Mouse (Mus musculus): Measurements from ENCODE around the gene Gm20662. TPM values are rescaled to one million over a fixed set of nuclear protein-coding genes. Genes with fewer than 3 reads are reported as not detected.
A peak's percentile ranks its signal among the peaks of the same experiment; 100 is the strongest.

The Gm20662 gene
- polyA plus RNA-seq, 1 experiment from 2014 or later: 0.48 TPM

DNA sequence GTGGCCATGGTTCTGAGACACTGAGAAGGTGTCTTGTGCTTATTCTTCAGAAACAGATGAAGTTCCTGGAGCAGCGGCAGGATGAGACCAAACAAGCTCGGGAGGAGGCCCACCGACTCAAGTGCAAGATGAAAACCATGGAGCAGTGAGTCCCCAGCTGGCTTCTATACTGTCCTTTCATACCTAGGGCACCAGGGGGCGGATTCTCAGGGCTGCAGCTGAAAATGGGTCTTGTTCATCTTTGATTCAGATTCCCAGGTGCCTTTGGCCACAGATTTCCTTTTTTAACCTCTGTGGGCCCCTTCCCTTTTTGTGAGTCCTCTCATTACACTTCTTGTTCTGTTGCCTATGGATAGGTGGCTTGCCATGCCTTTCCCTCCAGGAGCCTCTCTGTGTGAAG is 35.2 kb upstream of the Gm20662 start:
- 59% methylated on average over 4 of the region's 4 CpGs for WGBS (ENCODE audit: insufficient replicate concordance)
- Histone ChIP-seq H3K9ac (ENCODE audit: low read depth, low read length) (no peak overlapping the region), H3K36me3 (ENCODE audit: control insufficient read depth, insufficient read depth) (peaks cover 43% of the 10 kb centered on the region), H3K4me2 (ENCODE audit: low read depth, low read length) (no peak overlapping the region), H3K4me3 (ENCODE audit: low read depth, low read length) (no peak overlapping the region), H3K27ac (ENCODE audit: low read length) (no peak overlapping the region), H3K9me3 (replicated peaks; ENCODE audit: control insufficient read depth, low read length) (no peaks in the 10 kb centered on the region), H3K4me1 (ENCODE audit: control insufficient read depth, low read depth, low read length) (peaks cover 5% of the 10 kb centered on the region), H3K27me3 (ENCODE audit: control insufficient read depth, insufficient read depth, low read depth, low read length) (no peaks in the 10 kb centered on the region)
- no peak for ATAC-seq (ENCODE audit: low read depth)

GRCm38 (mm10) chr9:107961351-107961762 is 34.8 kb upstream of the Gm20662 start:
- no peak overlapping the region for H3K27ac ChIP-seq (ENCODE audit: low read length)
- 84% methylated on average over 10 of the region's 10 CpGs for WGBS (ENCODE audit: insufficient replicate concordance)
- no peak overlapping the region for H3K4me3 ChIP-seq (ENCODE audit: low read depth, low read length)
- no peak for ATAC-seq (ENCODE audit: low read depth)
- no peaks in the 10 kb centered on the region for H3K9me3 ChIP-seq (replicated peaks; ENCODE audit: control insufficient read depth, low read length)
- H3K9ac ChIP-seq (ENCODE audit: low read depth, low read length): no peak overlapping the region
- H3K4me2 ChIP-seq (ENCODE audit: low read depth, low read length): no peak overlapping the region
- peaks cover 43% of the 10 kb centered on the region for H3K36me3 ChIP-seq (ENCODE audit: control insufficient read depth, insufficient read depth)
- H3K4me1 ChIP-seq (ENCODE audit: control insufficient read depth, low read depth, low read length): peaks cover 5% of the 10 kb centered on the region
- no peaks in the 10 kb centered on the region for H3K27me3 ChIP-seq (ENCODE audit: control insufficient read depth, insufficient read depth, low read depth, low read length)

GRCm38 (mm10) chr9:107961881-107962280 is 34.3 kb upstream of the Gm20662 start:
- Histone ChIP-seq H3K4me3 (ENCODE audit: low read depth, low read length) (no peak overlapping the region), H3K9me3 (replicated peaks; ENCODE audit: control insufficient read depth, low read length) (no peaks in the 10 kb centered on the region), H3K4me2 (ENCODE audit: low read depth, low read length) (no peak overlapping the region), H3K27ac (ENCODE audit: low read length) (no peak overlapping the region), H3K27me3 (ENCODE audit: control insufficient read depth, insufficient read depth, low read depth, low read length) (no peaks in the 10 kb centered on the region), H3K9ac (ENCODE audit: low read depth, low read length) (no peak overlapping the region), H3K4me1 (ENCODE audit: control insufficient read depth, low read depth, low read length) (peaks cover 5% of the 10 kb centered on the region), H3K36me3 (ENCODE audit: control insufficient read depth, insufficient read depth) (peaks cover 40% of the 10 kb centered on the region)
- WGBS (ENCODE audit: insufficient replicate concordance): 58% methylated on average over 5 of the region's 5 CpGs
- no peak for ATAC-seq (ENCODE audit: low read depth)

DNA sequence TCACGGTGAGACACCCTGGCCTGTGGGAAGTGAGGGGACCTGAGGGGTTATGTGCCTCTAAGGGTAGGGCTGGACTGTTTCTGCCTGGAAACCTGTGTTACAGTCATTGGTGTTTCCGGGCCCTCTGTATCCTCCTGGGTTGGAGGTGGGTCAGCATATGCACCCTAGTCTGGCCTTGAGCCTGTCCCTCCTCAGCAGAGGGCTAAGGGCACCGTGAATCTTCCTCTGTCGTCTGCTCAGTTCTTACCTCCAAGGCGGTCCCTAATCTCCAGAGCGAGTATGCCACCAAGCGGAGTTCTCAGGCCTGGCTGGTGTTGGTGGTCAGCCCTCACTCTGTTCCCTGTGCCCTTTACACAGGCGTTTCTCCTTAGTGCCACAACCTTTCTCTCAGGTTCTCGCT is 33.2 kb upstream of the Gm20662 start:
- Histone ChIP-seq H3K27ac (ENCODE audit: low read length) (no peak overlapping the region), H3K4me1 (ENCODE audit: control insufficient read depth, low read depth, low read length) (peaks cover 5% of the 10 kb centered on the region), H3K9ac (ENCODE audit: low read depth, low read length) (no peak overlapping the region), H3K4me3 (ENCODE audit: low read depth, low read length) (no peak overlapping the region), H3K9me3 (replicated peaks; ENCODE audit: control insufficient read depth, low read length) (no peaks in the 10 kb centered on the region), H3K4me2 (ENCODE audit: low read depth, low read length) (no peak overlapping the region), H3K36me3 (ENCODE audit: control insufficient read depth, insufficient read depth) (peaks cover 32% of the 10 kb centered on the region), H3K27me3 (ENCODE audit: control insufficient read depth, insufficient read depth, low read depth, low read length) (no peaks in the 10 kb centered on the region)
- no peak for ATAC-seq (ENCODE audit: low read depth)
- WGBS (ENCODE audit: insufficient replicate concordance): 89% methylated on average over 9 of the region's 9 CpGs

DNA sequence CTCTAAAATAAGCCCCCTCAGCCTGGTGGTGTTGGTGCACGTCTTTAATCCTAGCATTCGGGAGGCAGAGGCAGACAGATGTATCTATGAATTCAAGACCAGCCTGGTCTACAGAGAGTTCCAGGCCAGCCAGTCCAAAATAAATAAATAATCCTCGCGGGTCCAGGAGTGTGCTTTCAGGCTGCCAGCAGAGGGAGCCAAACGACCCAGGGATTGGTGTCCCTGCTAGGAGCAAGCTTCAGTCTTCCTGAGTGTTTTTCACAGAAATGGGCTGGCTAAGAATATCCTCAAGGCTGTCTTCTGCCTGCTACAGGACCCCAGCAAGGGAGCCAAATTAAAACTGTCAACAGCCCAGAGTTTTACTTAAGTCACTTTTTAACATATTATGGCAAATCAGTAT is 32.4 kb upstream of the Gm20662 start:
- no peaks in the 10 kb centered on the region for H3K27me3 ChIP-seq (ENCODE audit: control insufficient read depth, insufficient read depth, low read depth, low read length)
- peaks cover 5% of the 10 kb centered on the region for H3K4me1 ChIP-seq (ENCODE audit: control insufficient read depth, low read depth, low read length)
- 7% methylated on average over 5 of the region's 5 CpGs for WGBS (ENCODE audit: insufficient replicate concordance)
- H3K9ac ChIP-seq (ENCODE audit: low read depth, low read length): no peak overlapping the region
- peak overlapping the region; percentile 48; the same call in 1 of the 2 replicates for H3K27ac ChIP-seq (ENCODE audit: low read length)
- no peak overlapping the region for H3K4me3 ChIP-seq (ENCODE audit: low read depth, low read length)
- H3K4me2 ChIP-seq (ENCODE audit: low read depth, low read length): no peak overlapping the region
- peaks cover 32% of the 10 kb centered on the region for H3K36me3 ChIP-seq (ENCODE audit: control insufficient read depth, insufficient read depth)
- H3K9me3 ChIP-seq (replicated peaks; ENCODE audit: control insufficient read depth, low read length): no peaks in the 10 kb centered on the region
- ATAC-seq (ENCODE audit: low read depth): peak; percentile 75

GRCm38 (mm10) chr9:107964681-107965080 is 31.5 kb upstream of the Gm20662 start:
- WGBS (ENCODE audit: insufficient replicate concordance): 88% methylated on average over 9 of the region's 9 CpGs
- Histone ChIP-seq H3K4me3 (ENCODE audit: low read depth, low read length) (no peak overlapping the region), H3K4me1 (ENCODE audit: control insufficient read depth, low read depth, low read length) (peaks cover 5% of the 10 kb centered on the region), H3K4me2 (ENCODE audit: low read depth, low read length) (no peak overlapping the region), H3K36me3 (ENCODE audit: control insufficient read depth, insufficient read depth) (peaks cover 24% of the 10 kb centered on the region), H3K27ac (ENCODE audit: low read length) (no peak overlapping the region), H3K9me3 (replicated peaks; ENCODE audit: control insufficient read depth, low read length) (no peaks in the 10 kb centered on the region), H3K27me3 (ENCODE audit: control insufficient read depth, insufficient read depth, low read depth, low read length) (no peaks in the 10 kb centered on the region), H3K9ac (ENCODE audit: low read depth, low read length) (no peak overlapping the region)
- ATAC-seq (ENCODE audit: low read depth): no peak

DNA sequence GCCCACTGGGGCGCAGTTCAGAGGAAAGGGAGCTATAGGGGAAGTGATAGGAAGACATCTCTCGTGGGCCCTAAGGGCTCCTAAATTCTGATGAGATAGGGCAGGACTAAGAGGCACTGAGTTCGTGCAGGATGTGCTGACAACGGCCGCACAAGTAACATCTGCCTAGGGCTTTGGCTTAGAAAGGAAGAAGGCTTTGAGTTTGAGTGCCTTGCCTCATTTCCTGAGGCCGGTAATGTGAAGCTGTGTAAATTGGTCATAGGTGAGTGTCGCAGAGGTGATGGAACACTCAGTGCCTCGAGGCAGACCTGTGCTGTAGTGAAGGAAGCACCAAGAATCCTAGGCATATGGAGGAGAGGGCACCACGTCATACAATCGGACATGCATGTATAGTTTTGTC is 29.5 kb upstream of the Gm20662 start:
- no peak for ATAC-seq (ENCODE audit: low read depth)
- WGBS (ENCODE audit: insufficient replicate concordance): 46% methylated on average over 10 of the region's 10 CpGs
- H3K9ac ChIP-seq (ENCODE audit: low read depth, low read length): no peak overlapping the region
- H3K27me3 ChIP-seq (ENCODE audit: control insufficient read depth, insufficient read depth, low read depth, low read length): no peaks in the 10 kb centered on the region
- peaks cover 20% of the 10 kb centered on the region for H3K4me1 ChIP-seq (ENCODE audit: control insufficient read depth, low read depth, low read length)
- H3K9me3 ChIP-seq (replicated peaks; ENCODE audit: control insufficient read depth, low read length): no peaks in the 10 kb centered on the region
- peaks cover 7% of the 10 kb centered on the region for H3K36me3 ChIP-seq (ENCODE audit: control insufficient read depth, insufficient read depth)
- no peak overlapping the region for H3K4me3 ChIP-seq (ENCODE audit: low read depth, low read length)
- 0 out of 2 replicates have a peak overlapping the region, but pooled peaks have one; percentile 32 for H3K27ac ChIP-seq (ENCODE audit: low read length)
- H3K4me2 ChIP-seq (ENCODE audit: low read depth, low read length): no peak overlapping the region

- Histone ChIP-seq H3K9ac (ENCODE audit: low read depth, low read length) (no peak overlapping the region), H3K27me3 (ENCODE audit: control insufficient read depth, insufficient read depth, low read depth, low read length) (no peaks in the 10 kb centered on the region), H3K4me2 (ENCODE audit: low read depth, low read length) (no peak overlapping the region), H3K4me1 (ENCODE audit: control insufficient read depth, low read depth, low read length) (peaks cover 27% of the 10 kb centered on the region), H3K9me3 (replicated peaks; ENCODE audit: control insufficient read depth, low read length) (no peaks in the 10 kb centered on the region), H3K36me3 (ENCODE audit: control insufficient read depth, insufficient read depth) (peaks cover 7% of the 10 kb centered on the region), H3K4me3 (ENCODE audit: low read depth, low read length) (no peak overlapping the region), H3K27ac (ENCODE audit: low read length) (no peak overlapping the region)
- no peak for ATAC-seq (ENCODE audit: low read depth)
- 81% methylated on average over 6 of the region's 6 CpGs for WGBS (ENCODE audit: insufficient replicate concordance)
These were observed 28.7 kb upstream of the Gm20662 start for GRCm38 (mm10) chr9:107967437-107967836.

DNA sequence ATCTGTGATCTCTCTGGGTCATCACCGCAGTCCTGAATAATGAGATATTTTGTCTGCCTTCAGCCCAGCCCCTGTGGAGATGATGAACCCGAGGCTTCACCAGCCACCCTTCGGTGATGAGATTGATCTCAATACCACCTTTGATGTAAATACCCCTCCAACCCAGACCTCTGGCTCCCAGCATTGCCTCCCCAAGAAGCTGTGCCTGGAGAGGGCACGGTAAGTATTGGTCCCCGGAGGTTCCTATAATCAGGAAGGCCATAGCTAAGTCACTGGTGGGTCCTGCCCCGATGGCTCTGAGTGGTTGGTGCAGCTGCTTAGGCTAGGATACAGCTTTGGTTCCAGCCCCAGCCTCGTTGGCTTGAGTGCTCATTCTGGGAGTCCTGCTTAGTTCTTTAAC is 27.6 kb upstream of the Gm20662 start:
- no peak for ATAC-seq (ENCODE audit: low read depth)
- no peak overlapping the region for H3K4me2 ChIP-seq (ENCODE audit: low read depth, low read length)
- peaks cover 7% of the 10 kb centered on the region for H3K36me3 ChIP-seq (ENCODE audit: control insufficient read depth, insufficient read depth)
- H3K27me3 ChIP-seq (ENCODE audit: control insufficient read depth, insufficient read depth, low read depth, low read length): no peaks in the 10 kb centered on the region
- H3K9me3 ChIP-seq (replicated peaks; ENCODE audit: control insufficient read depth, low read length): no peaks in the 10 kb centered on the region
- H3K4me3 ChIP-seq (ENCODE audit: low read depth, low read length): no peak overlapping the region
- 85% methylated on average over 7 of the region's 7 CpGs for WGBS (ENCODE audit: insufficient replicate concordance)
- no peak overlapping the region for H3K27ac ChIP-seq (ENCODE audit: low read length)
- peaks cover 38% of the 10 kb centered on the region for H3K4me1 ChIP-seq (ENCODE audit: control insufficient read depth, low read depth, low read length)
- H3K9ac ChIP-seq (ENCODE audit: low read depth, low read length): no peak overlapping the region
